Mouse (Mus musculus) induced T-regulatory cell, adult 2 months (primary cell): Measurements from ENCODE around the gene Dnah9.

ENCODE experiments used
- DNase-seq: peaks from one replicate; pipeline ENCODE4 v3.0.0-alpha.2; 2012; ENCODE audit warnings: low read depth

Gene Dnah9

DNA sequence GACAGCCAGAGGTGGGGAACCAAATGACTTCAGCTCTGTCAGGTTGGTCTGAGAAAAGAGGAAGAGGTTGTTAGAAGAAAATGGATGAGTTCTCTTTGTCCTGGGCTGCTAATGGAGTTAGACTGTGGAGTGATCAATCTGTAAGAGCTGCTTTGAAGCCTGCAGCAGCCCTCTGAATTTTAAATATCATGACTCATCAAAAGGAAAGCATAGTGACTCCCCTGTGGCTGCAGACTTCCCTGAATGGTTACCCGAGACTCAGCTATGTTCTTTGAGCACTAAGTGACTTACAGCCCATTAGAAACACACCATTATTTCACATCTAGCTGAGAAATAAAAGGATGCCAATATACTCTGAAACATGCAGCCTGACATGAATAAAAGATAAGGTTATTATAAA, 240.4 kb downstream of the Dnah9 start:
- DNase-seq = no peak

GRCm38 (mm10) chr11:65918480-65919236, 249.7 kb downstream of the Dnah9 start:
- DNase-seq = no peak

- DNase-seq = no peak
These were observed 259.2 kb downstream of the Dnah9 start for GRCm38 (mm10) chr11:65909195-65909594.

DNA sequence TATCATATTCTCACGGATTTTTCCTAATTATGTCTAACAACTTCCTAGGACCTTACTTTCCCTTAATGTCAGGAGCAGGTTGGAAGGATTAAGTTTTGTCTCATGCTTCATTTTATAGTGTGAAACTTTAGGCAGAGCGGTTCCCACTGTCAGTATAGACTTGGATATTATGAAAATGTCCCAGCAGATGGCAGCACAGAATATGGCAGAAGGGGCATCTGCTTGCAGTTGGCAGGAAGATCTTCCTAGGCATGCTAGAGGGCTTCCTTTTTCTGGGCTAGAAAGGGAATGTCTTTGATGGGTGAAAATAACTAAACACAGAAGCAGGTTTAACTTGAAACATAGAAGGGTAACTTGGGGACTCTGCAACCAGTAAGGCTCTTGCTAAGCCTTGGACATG, 262.9 kb downstream of the Dnah9 start:
- no peak for DNase-seq

GRCm38 (mm10) chr11:65903944-65904343, 264.4 kb downstream of the Dnah9 start:
- DNase-seq = no peak

- DNase-seq = no peak
These were observed 286.9 kb downstream of the Dnah9 start for GRCm38 (mm10) chr11:65881465-65881864.

DNA sequence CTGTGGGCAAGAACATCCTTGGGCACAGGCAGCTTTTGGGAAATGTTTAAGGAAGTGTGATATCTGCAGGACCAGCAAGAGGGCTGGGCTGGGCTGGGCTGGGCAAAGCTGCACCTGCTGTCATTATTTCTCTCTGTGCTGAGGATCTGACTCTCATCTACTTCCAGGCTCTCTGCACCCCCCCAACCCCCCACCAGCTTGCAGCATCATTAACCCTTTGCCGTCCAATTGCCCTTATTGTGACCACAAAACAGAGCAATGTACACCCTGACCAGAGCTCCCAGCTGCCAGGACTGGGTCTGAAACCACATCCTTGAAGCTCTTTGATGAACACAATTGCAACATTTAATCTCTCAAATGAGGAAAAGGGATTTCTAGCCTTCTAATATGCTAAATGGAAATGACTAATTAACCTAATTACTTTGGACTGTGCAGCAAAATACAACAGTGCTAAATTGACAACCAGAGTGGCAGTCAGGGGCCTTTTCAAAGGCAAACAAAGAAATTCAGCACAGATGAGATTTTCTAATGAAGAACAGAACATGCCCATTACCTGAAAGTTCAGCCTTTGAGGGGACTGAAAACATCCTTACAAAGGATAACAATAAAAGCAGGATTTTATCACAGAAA, 291.1 kb downstream of the Dnah9 start:
- DNase-seq = no peak

DNA sequence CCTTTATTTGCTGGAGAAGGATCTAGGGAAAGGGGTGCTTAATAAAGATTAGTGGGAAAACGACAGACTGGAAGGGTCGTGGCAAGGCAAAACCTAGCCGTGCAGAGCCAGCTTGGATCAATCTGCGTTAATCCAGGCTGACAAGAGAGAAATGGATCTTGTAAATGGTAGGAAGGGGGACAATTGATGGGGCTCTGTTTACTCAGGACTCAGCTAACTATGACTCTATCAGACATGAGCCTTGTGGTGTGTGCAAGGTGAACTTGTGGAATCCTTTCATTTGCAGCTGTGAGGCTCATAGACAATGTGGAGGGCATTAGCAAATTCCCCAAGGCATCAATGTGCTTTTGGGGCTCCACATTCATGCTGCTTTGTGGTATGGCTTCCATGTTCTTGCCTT, 306.9 kb downstream of the Dnah9 start:
- DNase-seq = no peak

GRCm38 (mm10) chr11:65852066-65852465, 316.3 kb downstream of the Dnah9 start:
- DNase-seq = peak; percentile 22

- DNase-seq = no peak
These were observed 321.9 kb downstream of the Dnah9 start for GRCm38 (mm10) chr11:65846446-65846845.

GRCm38 (mm10) chr11:65838999-65839398, 329.4 kb downstream of the Dnah9 start:
- DNase-seq = no peak

- no peak for DNase-seq
These were observed 343.8 kb downstream of the Dnah9 start for GRCm38 (mm10) chr11:65824556-65824955.

DNA sequence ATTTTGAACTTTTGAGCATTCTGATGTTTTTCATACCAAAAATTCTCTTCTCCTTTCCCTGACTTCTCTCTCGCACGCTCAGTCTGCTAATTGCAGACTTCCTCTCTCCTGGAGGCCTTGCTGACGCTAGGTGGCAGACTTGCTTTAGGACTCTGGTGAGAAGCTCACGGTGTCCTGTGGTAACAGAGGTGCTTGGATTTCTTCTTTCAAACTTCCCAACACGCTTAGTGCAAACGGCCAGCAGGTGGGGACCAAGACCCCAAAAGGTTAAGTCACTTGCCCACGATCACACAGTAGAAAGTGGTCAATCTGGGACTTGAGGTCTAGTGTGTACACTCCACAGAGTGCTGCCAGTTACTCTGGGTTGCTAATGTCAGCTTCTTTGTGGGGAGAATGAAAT, 347.5 kb downstream of the Dnah9 start:
- DNase-seq = peak; percentile 49

- DNase-seq = no peak
These were observed 348.1 kb downstream of the Dnah9 start for GRCm38 (mm10) chr11:65820280-65820679.

- no peak for DNase-seq
These were observed 350.2 kb downstream of the Dnah9 start for GRCm38 (mm10) chr11:65818193-65818592.

GRCm38 (mm10) chr11:65816237-65816636, 352.1 kb downstream of the Dnah9 start:
- DNase-seq = no peak

DNA sequence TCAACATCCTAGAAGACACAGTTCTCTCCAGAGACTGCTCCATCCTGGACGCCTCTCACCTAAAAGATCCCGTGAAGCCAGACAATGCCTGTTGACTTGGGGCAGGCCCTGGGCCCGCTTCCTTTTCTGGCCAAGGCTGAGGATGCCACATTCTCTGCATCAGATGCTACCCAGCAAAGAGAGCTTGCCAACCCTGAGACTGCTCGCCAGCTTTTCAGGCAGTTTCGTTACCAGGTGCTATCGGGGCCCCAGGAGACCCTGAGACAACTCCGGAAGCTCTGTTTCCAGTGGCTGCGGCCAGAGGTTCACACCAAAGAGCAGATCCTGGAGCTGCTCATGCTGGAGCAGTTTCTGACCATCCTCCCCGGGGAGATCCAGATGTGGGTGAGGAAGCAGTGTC, 354.0 kb downstream of the Dnah9 start:
- no peak for DNase-seq

- no peak for DNase-seq
These were observed 356.3 kb downstream of the Dnah9 start for GRCm38 (mm10) chr11:65812088-65812487.

- DNase-seq = no peak
These were observed 360.8 kb downstream of the Dnah9 start for GRCm38 (mm10) chr11:65807601-65808000.

DNA sequence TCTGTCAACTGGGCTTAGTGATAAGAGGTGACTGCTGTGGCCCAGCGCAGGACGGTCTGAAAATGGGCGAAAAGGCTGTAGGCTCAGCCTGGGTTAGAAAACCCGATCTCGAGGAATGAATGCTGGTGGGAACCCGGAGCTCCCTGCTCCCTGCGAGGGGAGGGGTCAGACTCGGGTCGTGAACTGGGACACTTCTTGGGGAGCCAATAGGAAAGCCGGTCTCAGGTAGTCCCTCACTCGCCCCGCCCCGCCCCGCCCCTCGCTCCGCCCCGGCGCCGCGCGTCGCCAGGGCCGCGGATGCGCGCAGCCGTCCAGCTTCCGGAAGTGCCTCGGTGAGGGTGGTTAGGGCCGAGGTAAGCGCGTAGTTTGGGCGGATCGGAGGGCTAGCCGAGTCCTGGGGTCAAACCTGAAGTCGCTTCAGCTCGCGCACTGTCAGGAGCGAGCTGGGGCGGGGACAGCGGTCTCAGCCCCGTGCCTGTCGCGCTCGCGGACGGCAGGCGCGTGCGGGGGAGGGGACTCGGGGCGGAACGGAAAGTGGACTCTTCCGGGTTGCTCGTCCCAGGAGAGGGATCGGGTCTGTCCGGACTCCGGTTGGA, 361.3 kb downstream of the Dnah9 start, which contains the start of gene Zkscan6:
Zkscan6 (plus strand) TSS at position 267 of the 596 bp plus-strand sequence.
- peak; percentile 96 for DNase-seq

DNA sequence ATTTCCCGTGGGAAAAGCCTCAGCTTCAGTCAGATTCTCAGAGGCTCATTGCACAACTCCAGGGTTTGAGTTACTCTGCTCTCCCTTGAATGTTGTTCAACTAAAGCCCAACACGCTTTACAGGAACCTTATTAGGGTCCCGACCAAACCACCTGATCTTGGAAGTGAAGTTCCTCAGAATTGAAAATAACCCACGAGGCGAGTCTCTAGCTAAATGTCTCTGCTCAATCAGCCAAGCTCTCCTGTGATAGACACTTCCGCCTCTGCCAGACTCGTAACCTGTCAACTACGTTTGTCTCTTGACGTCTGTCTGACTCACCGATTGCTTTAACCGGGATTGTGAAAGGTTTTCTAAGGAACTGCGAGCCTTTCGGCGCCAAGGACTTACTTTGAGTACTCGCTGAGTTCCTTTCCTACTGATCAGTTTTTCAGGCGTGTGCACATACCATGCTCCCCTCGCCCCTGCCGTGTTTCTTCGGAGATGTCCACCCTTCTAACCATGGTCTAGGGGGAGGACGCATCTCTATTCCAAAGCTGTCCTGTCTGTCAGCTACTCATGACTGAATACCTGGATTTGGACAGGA, 361.9 kb downstream of the Dnah9 start:
- DNase-seq = peak; percentile 81

DNA sequence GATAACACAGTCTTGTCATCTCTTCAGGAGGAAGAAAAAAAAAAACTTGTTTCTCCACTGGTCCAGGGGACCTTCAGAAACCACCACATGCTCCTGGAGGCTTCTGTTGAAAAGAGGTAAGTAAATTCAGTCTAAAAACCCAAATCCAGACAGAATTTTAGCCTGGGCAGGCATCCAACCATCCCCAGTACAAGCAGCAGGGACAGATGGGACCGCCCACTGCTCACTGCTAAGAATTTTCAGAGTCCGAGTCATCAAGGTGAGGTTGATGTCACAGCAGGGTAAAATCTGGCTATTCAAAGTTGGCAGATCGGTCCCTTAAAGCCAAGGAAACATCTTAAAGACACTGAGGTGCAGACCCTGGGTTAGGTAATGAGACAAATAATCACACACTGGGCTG, 366.5 kb downstream of the Dnah9 start:
- no peak for DNase-seq

DNA sequence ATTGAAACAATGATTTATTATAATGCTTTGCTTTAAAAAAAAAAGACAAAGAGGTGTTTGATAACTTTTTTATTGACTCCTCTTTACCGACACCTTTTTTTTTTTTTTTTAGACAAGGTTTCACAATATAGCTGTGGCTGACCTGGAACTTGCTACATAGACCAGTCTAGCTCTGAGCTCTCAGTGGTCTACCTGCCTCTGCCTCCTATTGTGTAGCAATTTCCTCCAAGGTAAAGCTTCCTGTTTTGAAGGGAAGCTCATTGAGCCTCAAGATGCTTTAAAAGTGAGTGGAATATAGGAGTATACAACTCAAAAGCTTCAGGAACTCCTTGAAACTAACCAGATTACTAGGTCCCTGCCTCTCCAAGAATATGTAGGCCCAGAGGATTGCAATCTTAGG, 372.5 kb downstream of the Dnah9 start:
- DNase-seq = no peak
